Mouse (Mus musculus) stomach, postnatal 0 days (tissue): ENCODE data around the gene Cd68.

ENCODE experiments used
- CTCF ChIP-seq: IDR thresholded peaks from 2 replicates; pipeline ENCODE4 v1.5.1; 2016; ENCODE audit warnings: antibody characterized with exemption, low read depth, mild to moderate bottlenecking, moderate library complexity
- EP300 ChIP-seq: optimal IDR thresholded peaks from 2 replicates; pipeline ENCODE3; 2016; ENCODE audit warnings: antibody characterized with exemption

- TF ChIP-seq CTCF (no peak), EP300 (no peak)
Measured at GRCm38 (mm10) chr11:69635471-69635870, 30.5 kb downstream of the Cd68 start.
